Mouse (Mus musculus) left cerebral cortex, adult 18-20 months (tissue): ENCODE measurements around the gene Olfr129. TPM values are rescaled to one million over a fixed set of nuclear protein-coding genes. Genes with fewer than 3 reads are reported as not detected.

Experiments used
- DNase-seq, 2 experiments: peaks; one replicate each; pipeline ENCODE4 v3.0.0; 2021 to 2022; ENCODE audit warnings: low spot score in 2 of 2, mixed read lengths in 1 of 2
- long read RNA-seq, 2 experiments: library from polyadenylated mRNA; stranded (forward); transcript quantifications; one replicate each; pipeline ENCODE4 v2.0.0; 2021
- total RNA-seq, 2 experiments: library from RNA; stranded (reverse); gene quantifications; 2 replicates each; pipeline ENCODE4 v1.2.3; 2021

Olfr129 gene
- total RNA-seq: not detected
- long read RNA-seq, experiment 1: 0 reads
- long read RNA-seq, experiment 2: 0 reads

DNA sequence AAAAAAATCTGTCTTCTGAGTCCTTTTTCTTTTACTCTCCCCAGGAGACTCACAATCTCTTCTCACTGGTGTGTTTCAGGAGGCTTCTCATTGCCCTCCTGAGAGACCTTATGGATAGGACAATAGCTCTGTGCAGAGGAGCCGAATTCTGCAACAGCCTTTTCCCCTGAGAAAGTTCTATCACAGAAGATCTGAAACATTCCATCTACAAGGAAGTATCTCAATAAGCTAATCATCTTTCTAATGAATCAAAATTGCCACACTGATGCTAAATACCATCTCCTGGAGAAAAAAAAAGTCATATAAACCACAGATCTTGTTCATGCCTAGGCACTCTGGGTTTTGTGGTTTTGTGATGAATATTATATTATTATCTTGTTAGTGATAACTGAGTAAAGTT lies at the start of gene Olfr129:
Gene Olfr129, minus strand, starts transcription at position 101 of the 400 bp plus-strand sequence.
- no peak for DNase-seq

DNA sequence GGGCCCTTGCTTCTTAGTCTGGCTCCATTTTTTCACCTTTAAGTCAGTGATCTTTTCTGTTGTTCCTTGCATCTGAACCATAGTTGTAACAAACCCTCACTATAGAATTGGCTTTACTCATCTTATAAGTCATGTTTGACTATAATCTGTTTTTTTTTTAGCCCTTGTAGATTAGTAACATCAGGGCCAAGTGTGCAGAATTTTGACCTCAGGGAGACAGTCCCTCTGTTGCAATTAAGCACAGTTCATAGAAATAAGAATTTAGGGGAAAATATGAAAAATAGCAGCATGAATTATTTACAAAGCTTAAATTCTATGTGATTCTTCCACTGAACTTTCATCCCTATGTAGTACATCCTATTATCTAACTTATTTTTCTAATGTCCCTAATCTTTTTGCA lies 28.7 kb upstream of the Olfr129 start, which contains the start of gene Olfr131:
Gene Olfr131, minus strand, starts transcription at position 101 of the 400 bp plus-strand sequence.
- DNase-seq: no peak

DNA sequence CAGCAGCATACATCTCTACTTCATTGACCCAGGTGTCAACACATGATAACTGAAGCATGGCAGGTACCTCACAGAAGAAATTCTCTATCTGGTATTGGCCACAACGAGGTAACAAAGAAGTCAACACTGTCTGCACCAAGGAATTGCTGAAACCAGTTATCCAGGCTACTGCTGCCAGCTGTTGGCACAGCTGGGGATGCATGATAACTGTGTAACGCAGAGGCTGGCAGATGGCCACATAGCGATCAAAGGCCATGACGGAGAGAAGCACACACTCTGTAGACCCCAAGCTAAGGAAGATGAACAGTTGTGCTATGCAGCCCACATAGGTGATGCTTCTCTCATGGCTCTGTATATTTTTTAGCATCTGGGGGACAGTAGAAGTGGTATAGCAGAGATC lies 22.5 kb upstream of the Olfr129 start:
- DNase-seq: no peak

DNA sequence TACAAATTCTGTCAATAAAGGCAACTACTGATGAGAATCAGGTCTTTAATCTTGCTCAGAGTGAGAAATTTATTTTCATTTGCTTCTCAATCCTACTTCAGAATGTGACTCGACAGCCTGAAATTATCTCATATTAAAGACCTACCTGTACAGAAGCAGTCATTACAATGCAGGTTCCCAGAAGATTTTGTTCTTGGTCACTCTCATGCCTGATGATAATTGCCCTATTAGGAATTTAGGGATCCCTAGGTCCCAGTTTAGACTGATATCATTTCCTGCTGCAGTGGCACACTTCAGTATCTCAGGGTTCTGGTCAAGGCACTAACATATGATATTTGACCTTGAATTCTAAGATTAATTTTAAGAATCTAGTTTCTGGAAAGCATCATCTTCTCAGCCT lies 3.7 kb upstream of the Olfr129 start, which contains the start of gene Olfr130:
Gene Olfr130, plus strand, starts transcription at position 301 of the 400 bp plus-strand sequence.
- DNase-seq: no peak

DNA sequence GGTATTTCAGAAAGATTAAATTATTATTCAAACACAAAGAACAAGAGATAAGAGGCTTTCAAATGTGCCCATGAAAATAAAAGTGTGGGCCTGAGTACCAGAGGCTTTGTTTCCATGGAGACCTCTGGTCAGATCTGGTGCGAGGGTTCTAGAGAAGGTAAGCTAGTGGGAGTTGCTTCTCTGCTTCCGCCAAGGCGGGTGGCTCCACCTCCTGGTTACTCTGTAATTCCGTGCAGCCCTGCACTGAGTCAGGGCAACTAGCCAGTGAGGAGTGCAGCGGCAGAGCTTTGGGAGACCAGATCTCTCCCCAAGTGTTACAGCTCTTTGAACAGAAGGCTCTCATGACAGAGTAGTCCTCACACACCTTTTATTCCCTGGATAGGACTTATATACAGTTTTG lies 33.6 kb downstream of the Olfr129 start:
- no peak for DNase-seq

DNA sequence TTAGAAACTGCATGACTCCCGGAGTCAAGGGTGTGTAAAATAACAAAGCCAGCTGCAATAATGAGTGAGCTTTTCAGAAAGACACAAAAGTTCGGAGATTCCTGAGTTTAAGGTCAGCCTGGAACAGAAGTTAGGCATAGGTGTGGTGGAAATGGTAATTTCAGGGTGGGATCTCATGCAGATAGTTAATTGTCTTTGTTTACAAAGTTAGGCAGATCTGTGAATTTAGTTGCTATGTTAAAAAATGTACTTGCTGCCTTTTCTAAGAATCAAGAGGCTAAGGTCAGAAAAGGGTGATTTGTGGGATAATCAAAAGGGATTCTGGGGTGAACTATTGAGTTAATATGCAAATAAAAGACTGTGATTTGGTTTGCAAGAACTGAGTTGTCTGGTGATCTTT lies 43.5 kb downstream of the Olfr129 start:
- DNase-seq: no peak

DNA sequence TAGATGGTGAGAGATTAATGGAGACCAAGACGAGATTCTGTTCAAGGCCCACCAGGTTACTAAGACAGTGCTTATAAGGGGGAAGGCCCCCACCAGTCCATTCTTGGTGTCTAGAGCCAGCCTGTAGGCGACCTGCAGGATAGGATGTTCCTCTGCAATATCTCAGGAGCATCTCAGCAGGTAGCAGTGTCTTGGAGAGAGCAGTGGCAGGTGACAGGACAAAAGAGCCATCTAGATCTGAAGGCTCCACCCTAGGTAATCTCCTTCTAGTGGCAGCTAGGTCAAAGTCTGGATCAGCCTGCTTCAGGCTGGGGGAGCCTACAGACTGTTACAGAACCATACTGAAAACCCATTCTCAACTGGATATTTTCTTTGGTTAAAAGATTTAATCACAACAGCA lies 54.9 kb downstream of the Olfr129 start:
- DNase-seq: no peak

Other genes starting within 250 kb of the Olfr129 start
- not detected for gene Olfr125, start 227.1 kb downstream of the Olfr129 start, total RNA-seq
- gene Olfr126, start 212.6 kb downstream of the Olfr129 start, total RNA-seq: not detected
- not detected for gene Olfr127, start 159.6 kb downstream of the Olfr129 start, total RNA-seq
- gene Olfr128, start 139.5 kb downstream of the Olfr129 start, total RNA-seq: not detected
- not detected for gene Olfr761, start 107.0 kb downstream of the Olfr129 start, total RNA-seq
- gene Olfr130, start 3.8 kb upstream of the Olfr129 start, total RNA-seq: not detected
- not detected for gene Olfr131, start 28.6 kb upstream of the Olfr129 start, total RNA-seq
- not detected for gene Olfr132, start 74.4 kb upstream of the Olfr129 start, total RNA-seq
- not detected for gene Olfr133, start 85.2 kb upstream of the Olfr129 start, total RNA-seq
- not detected for gene Olfr134, start 111.3 kb upstream of the Olfr129 start, total RNA-seq
- not detected for gene Olfr135, start 144.3 kb upstream of the Olfr129 start, total RNA-seq
- not detected for gene Olfr138, start 201.0 kb upstream of the Olfr129 start, total RNA-seq
- not detected for gene Olfr137, start 247.5 kb upstream of the Olfr129 start, total RNA-seq